ENCODE assay signal across 9 mouse cellular contexts in the genomic region with DNA sequence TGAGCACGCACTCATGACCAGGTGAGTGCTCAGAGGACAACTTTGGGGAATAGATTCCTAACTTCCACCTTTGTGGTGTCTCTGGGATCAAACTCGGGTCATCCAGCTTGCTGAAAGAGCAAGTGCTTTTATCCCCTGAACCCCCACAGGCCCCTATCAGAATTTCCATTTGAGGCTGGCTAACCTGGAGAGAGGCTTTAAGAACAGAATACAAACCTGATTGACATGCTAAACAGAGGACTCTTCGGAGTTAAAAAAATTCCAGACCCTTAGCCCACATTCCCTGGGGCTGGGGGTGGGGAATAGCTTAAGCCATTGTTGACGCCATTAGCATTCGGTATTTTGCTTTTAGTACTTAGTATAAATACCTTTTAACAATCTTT. TPM values are rescaled to one million over a fixed set of nuclear protein-coding genes. Genes with fewer than 3 reads are reported as not detected.
DNase-seq lines count a peak whose midpoint lies in the region; ATAC-seq and TF ChIP-seq lines count a peak whose summit lies in the region.
"Had no signal": no experiment of that assay in that cellular context is flagged by ENCODE, and none has a peak within 500 bp of the region (broad histone marks: within the 10 kb centered on the region; RNA-seq: fewer than 3 reads in every experiment).

No protein-coding gene starts in this region.

- no peak for TF ChIP-seq CTCF in G1E (IDR thresholded peaks at IDR 0.05; ENCODE audit: low read depth, low read length)
- TF ChIP-seq CTCF in forebrain, postnatal 0 days (IDR thresholded peaks at IDR 0.05; ENCODE audit: low read depth): no peak
- TF ChIP-seq CTCF in liver, postnatal 0 days (IDR thresholded peaks at IDR 0.05; ENCODE audit: low read depth): no peak

- peak overlapping the region; percentile 68; the same call in 1 of the 2 replicates for H3K27ac ChIP-seq in heart, embryonic 12.5 days (ENCODE audit: poor library complexity, severe bottlenecking)
- H3K27ac ChIP-seq in forebrain, postnatal 0 days (ENCODE audit: low read depth, low read length): no peak overlapping the region
- H3K27ac ChIP-seq in liver, postnatal 0 days (ENCODE audit: low read depth): peak overlapping the region; percentile 99; the same call in 1 of the 2 replicates

- no peaks in the 10 kb centered on the region for H3K27me3 ChIP-seq in heart, embryonic 12.5 days (replicated peaks)
- H3K27me3 ChIP-seq in G1E (ENCODE audit: insufficient read depth, low read length): no peaks in the 10 kb centered on the region
- H3K27me3 ChIP-seq in forebrain, postnatal 0 days (ENCODE audit: insufficient read depth, low read length): no peaks in the 10 kb centered on the region
- no peaks in the 10 kb centered on the region for H3K27me3 ChIP-seq in liver, postnatal 0 days (ENCODE audit: insufficient read depth, low read length)

- DNase-seq in heart, postnatal 14 days: no peak
- DNase-seq in G1E (ENCODE audit: low spot score): no peak
- DNase-seq in forebrain, postnatal 0 days: no peak
- no peak for DNase-seq in liver, postnatal 0 days
- DNase-seq in urinary bladder, adult 2 months (ENCODE audit: low spot score): no peak
- DNase-seq in adrenal gland, postnatal 4 days (ENCODE audit: low spot score in 2 of 2): no peak

- H3K9ac ChIP-seq in heart, embryonic 12.5 days: peak overlapping the region; percentile 70; the same call in 1 of the 2 replicates
- H3K9ac ChIP-seq in forebrain, postnatal 0 days: no peak overlapping the region
- H3K9ac ChIP-seq in liver, postnatal 0 days (replicated peaks): peak overlapping the region; percentile 70; the same call in 1 of the 2 replicates

- ATAC-seq in heart, embryonic 12.5 days (ENCODE audit: insufficient number of reproducible peaks, low FRiP score): no peak
- ATAC-seq in G1E (ENCODE audit: extremely low read depth, insufficient number of reproducible peaks, low FRiP score, poor library complexity, severe bottlenecking): no peak
- ATAC-seq in forebrain, postnatal 0 days: no peak
- ATAC-seq in liver, postnatal 0 days: no peak
- no peak for ATAC-seq in cerebellum, adult (ENCODE audit: insufficient number of reproducible peaks, low FRiP score, low TSS enrichment)

- peak overlapping the region; percentile 88 for H3K4me3 ChIP-seq in heart, embryonic 12.5 days
- peak overlapping the region; percentile 95; the same call in 1 of the 2 replicates for H3K4me3 ChIP-seq in G1E (ENCODE audit: low read depth, low read length)
- H3K4me3 ChIP-seq in forebrain, postnatal 0 days (ENCODE audit: low read depth, low read length): peak overlapping the region; percentile 100; the same call in 1 of the 2 replicates
- H3K4me3 ChIP-seq in liver, postnatal 0 days (ENCODE audit: low read depth, low read length): peak overlapping the region; percentile 87

- WGBS in heart, embryonic 12.5 days: 34% methylated on average over 5 of the region's 5 CpGs
- 13% methylated on average over 5 of the region's 5 CpGs for WGBS in forebrain, postnatal 0 days
- 63% methylated on average over 5 of the region's 5 CpGs for WGBS in liver, postnatal 0 days (ENCODE audit: insufficient replicate concordance)

- peaks cover 20% of the 10 kb centered on the region for H3K4me1 ChIP-seq in heart, embryonic 12.5 days (replicated peaks)
- peaks cover 29% of the 10 kb centered on the region for H3K4me1 ChIP-seq in G1E (ENCODE audit: insufficient read depth, low read depth, low read length)
- H3K4me1 ChIP-seq in forebrain, postnatal 0 days (ENCODE audit: insufficient read depth): peaks cover 16% of the 10 kb centered on the region; the same call in 1 of the 2 replicates
- H3K4me1 ChIP-seq in liver, postnatal 0 days (ENCODE audit: insufficient read depth): peaks cover 25% of the 10 kb centered on the region

- TF ChIP-seq EP300 in liver, postnatal 0 days (IDR thresholded peaks at IDR 0.05; ENCODE audit: low read depth): no peak

- intact Hi-C loops in heart, postnatal 14 days (cut with DNase I): loop anchor here (5.0 kb wide), 1 partner anchor 71 kb away; the partner anchor contains the start of gene Slc35b1

- no peaks in the 10 kb centered on the region for H3K9me3 ChIP-seq in heart, embryonic 12.5 days (replicated peaks)
- H3K9me3 ChIP-seq in G1E (replicated peaks): no peaks in the 10 kb centered on the region
- no peaks in the 10 kb centered on the region for H3K9me3 ChIP-seq in forebrain, postnatal 0 days (ENCODE audit: low read length)
- no peaks in the 10 kb centered on the region for H3K9me3 ChIP-seq in liver, postnatal 0 days (ENCODE audit: low read length)

- peak overlapping the region; percentile 73 for H3K4me2 ChIP-seq in heart, embryonic 12.5 days
- peak overlapping the region; percentile 74 for H3K4me2 ChIP-seq in forebrain, postnatal 0 days (ENCODE audit: low read depth)
- H3K4me2 ChIP-seq in liver, postnatal 0 days (ENCODE audit: low read depth, low read length): peak overlapping the region; percentile 86

- 0 out of 2 replicates have a peak, but pooled peaks cover 1% of the 10 kb centered on the region for H3K36me3 ChIP-seq in heart, embryonic 12.5 days
- peaks cover 13% of the 10 kb centered on the region for H3K36me3 ChIP-seq in G1E (replicated peaks)
- no peaks in the 10 kb centered on the region for H3K36me3 ChIP-seq in forebrain, postnatal 0 days (ENCODE audit: insufficient read depth)
- peaks cover 2% of the 10 kb centered on the region; the same call in 1 of the 2 replicates for H3K36me3 ChIP-seq in liver, postnatal 0 days (replicated peaks; ENCODE audit: insufficient read depth, low read length)

RNA-seq across cellular contexts. Expression of gene Kat7, which starts 1.4 kb away (rescaled TPM):
- polyA plus RNA-seq in heart, embryonic 12.5 days (2016; fragmentation: Nextera tagmentation; extraction: Ambion mirVana): 56.0 and 58.3 TPM in 2 replicates
- 10 to 100 TPM; 30.6 to 32.2 TPM for total RNA-seq in heart, postnatal 14 days (2021)
- 144 and 154 TPM in 2 replicates for total RNA-seq in G1E (2014; fragmentation: Nextera tagmentation)
- 63.5 and 66.5 TPM in 2 replicates for total RNA-seq in G1E (2017)
- polyA plus RNA-seq in G1E (2012): 33.6 and 36.2 TPM in 2 replicates
- 69.0 and 78.2 TPM in 2 replicates for total RNA-seq in forebrain, postnatal 0 days (2014; rRNA removed)
- polyA plus RNA-seq in forebrain, postnatal 0 days (2015; fragmentation: Nextera tagmentation; extraction: Ambion mirVana): 62.5 and 72.8 TPM in 2 replicates
- polyA plus RNA-seq in liver, postnatal 0 days (2015; fragmentation: Nextera tagmentation; extraction: Ambion mirVana): 16.8 and 19.4 TPM in 2 replicates
- 36.3 and 38.0 TPM in 2 replicates for polyA plus RNA-seq in urinary bladder, adult 2 months (2012; rRNA removed)
- total RNA-seq in adrenal gland, postnatal 4 days (2021): 10 to 100 TPM; 77.8 to 80.3 TPM

RNA-seq across cellular contexts. Expression of gene Fam117a, which starts 25.4 kb away (rescaled TPM):
- polyA plus RNA-seq in heart, embryonic 12.5 days (2016; fragmentation: Nextera tagmentation; extraction: Ambion mirVana): 12.9 and 13.9 TPM in 2 replicates
- total RNA-seq in heart, postnatal 14 days (2021): 10 to 100 TPM; 11.3 to 14.0 TPM
- total RNA-seq in G1E (2014; fragmentation: Nextera tagmentation) (65.4 and 105 TPM in 2 replicates), G1E (2017) (30.9 and 36.9 TPM in 2 replicates)
- polyA plus RNA-seq in G1E (2012): 159 and 170 TPM in 2 replicates
- total RNA-seq in forebrain, postnatal 0 days (2014; rRNA removed): 5.5 TPM in 2 replicates
- polyA plus RNA-seq in forebrain, postnatal 0 days (2015; fragmentation: Nextera tagmentation; extraction: Ambion mirVana): 1.0 and 1.8 TPM in 2 replicates
- 60.1 and 61.8 TPM in 2 replicates for polyA plus RNA-seq in liver, postnatal 0 days (2015; fragmentation: Nextera tagmentation; extraction: Ambion mirVana)
- polyA plus RNA-seq in urinary bladder, adult 2 months (2012; rRNA removed): 20.8 and 23.0 TPM in 2 replicates
- 10 to 100 TPM; 21.9 to 27.8 TPM for total RNA-seq in adrenal gland, postnatal 4 days (2021)

RNA-seq across cellular contexts. Expression of gene Tac4, which starts 50.1 kb away (rescaled TPM):
- not detected in 2 replicates for polyA plus RNA-seq in heart, embryonic 12.5 days (2016; fragmentation: Nextera tagmentation; extraction: Ambion mirVana)
- total RNA-seq in heart, postnatal 14 days (2021): not detected
- total RNA-seq in G1E (2014; fragmentation: Nextera tagmentation): not detected in 2 replicates
- 0.11 and 0.29 TPM in 2 replicates for total RNA-seq in G1E (2017)
- polyA plus RNA-seq in G1E (2012): not detected in 2 replicates
- not detected in 2 replicates for total RNA-seq in forebrain, postnatal 0 days (2014; rRNA removed)
- polyA plus RNA-seq in forebrain, postnatal 0 days (2015; fragmentation: Nextera tagmentation; extraction: Ambion mirVana): not detected in 2 replicates
- polyA plus RNA-seq in liver, postnatal 0 days (2015; fragmentation: Nextera tagmentation; extraction: Ambion mirVana): not detected in 2 replicates
- polyA plus RNA-seq in urinary bladder, adult 2 months (2012; rRNA removed): 0.06 TPM in 1 of 2 replicates, not detected in the other
- total RNA-seq in adrenal gland, postnatal 4 days (2021): under 1 TPM in 1 of 2 experiments, not detected in 1; 0.22 TPM
- total RNA-seq: left cerebral cortex, postnatal 25 days had no signal
